Comparison of ENCODE assay signal across 8 mouse cellular contexts in genomic region chr5:134675956-134676759, GRCm38 (mm10). TPM values are rescaled to one million over a fixed set of nuclear protein-coding genes. Genes with fewer than 3 reads are reported as not detected.
DNase-seq lines count a peak whose midpoint lies in the region; ATAC-seq lines count a peak whose summit lies in the region.

No protein-coding gene starts in this region.

- peak; percentile 67 for ATAC-seq in megakaryocyte, adult 5-6 weeks (ENCODE audit: poor library complexity, severe bottlenecking)

- DNase-seq in T-cell, adult 2 months (ENCODE audit: low spot score): peak; percentile 57
- DNase-seq in cerebellum, postnatal 25 days: peak; percentile 48 to 67
- DNase-seq in gastrocnemius, postnatal 25 days: peak; percentile 83
- DNase-seq in induced T-regulatory cell, adult 2 months (ENCODE audit: low read depth): peak; percentile 88
- DNase-seq in left cerebral cortex, adult 9 months (ENCODE audit: low spot score in 2 of 2): peak; percentile 36 to 62
- DNase-seq in retina, postnatal 7 days (ENCODE audit: low read depth, low spot score): peak; percentile 52
- peak; percentile 79 to 80 for DNase-seq in urinary bladder, postnatal 4 days (ENCODE audit: low spot score in 2 of 2)

RNA-seq across cellular contexts. Expression of gene Limk1, which starts 12.2 kb away (rescaled TPM):
- 1 to 10 TPM; 2.7 to 2.8 TPM for total RNA-seq in gastrocnemius, postnatal 25 days (2021)
- total RNA-seq in megakaryocyte, adult 5-6 weeks (2015): 9.5 and 11.8 TPM in 2 replicates
- 7.5 and 8.3 TPM in 2 replicates for total RNA-seq in megakaryocyte, adult 5-6 weeks (2017)

RNA-seq across cellular contexts. Expression of gene Eif4h, which starts 36.9 kb away (rescaled TPM):
- total RNA-seq in gastrocnemius, postnatal 25 days (2021): 10 to 100 TPM; 85.7 to 97.7 TPM
- total RNA-seq in megakaryocyte, adult 5-6 weeks (2015): 160 and 176 TPM in 2 replicates
- total RNA-seq in megakaryocyte, adult 5-6 weeks (2017): 191 and 197 TPM in 2 replicates

Comparison
In these comparisons a context has a peak if more than half of its experiments do, and no peak if none do; other contexts are left out.
1. Peak in every context shown above with its lines: DNase-seq and ATAC-seq.